Mouse (Mus musculus): ENCODE measurements around the gene Ankrd11. TPM values are rescaled to one million over a fixed set of nuclear protein-coding genes. Genes with fewer than 3 reads are reported as not detected.

Ankrd11 gene
- total RNA-seq, 2 experiments from 2014 or later, result 63.7 to 73.0 TPM

GRCm38 (mm10) chr8:122844161-122844560, 197.9 kb downstream of the Ankrd11 start:
- intact Hi-C loops (cut with DNase I), result no loop called here
- no peak for DNase-seq (ENCODE audit: low spot score)

GRCm38 (mm10) chr8:122836696-122837095, 205.4 kb downstream of the Ankrd11 start:
- intact Hi-C loops (cut with DNase I), result loop anchor here (5.0 to 10.0 kb wide), 2 partner anchors 231 to 368 kb away; no protein-coding TSS in a partner anchor
- DNase-seq (ENCODE audit: low spot score), result no peak

- DNase-seq (ENCODE audit: low spot score), result no peak
- intact Hi-C loops (cut with DNase I), result loop anchor here (5.0 to 10.0 kb wide), 2 partner anchors 231 to 369 kb away; no protein-coding TSS in a partner anchor
These were observed 205.9 kb downstream of the Ankrd11 start for GRCm38 (mm10) chr8:122836199-122836598.

GRCm38 (mm10) chr8:122834971-122835370, 207.1 kb downstream of the Ankrd11 start:
- DNase-seq (ENCODE audit: low spot score), result peak; percentile 18
- intact Hi-C loops (cut with DNase I), result loop anchor here (5.0 to 10.0 kb wide), 2 partner anchors 232 to 370 kb away; no protein-coding TSS in a partner anchor

GRCm38 (mm10) chr8:122834416-122834815, 207.7 kb downstream of the Ankrd11 start:
- intact Hi-C loops (cut with DNase I), result loop anchor here (10.0 kb wide), 1 partner anchor 370 kb away; no protein-coding TSS in a partner anchor

More at GRCm38 (mm10) chr8:122834416-122834815, 207.7 kb downstream of the Ankrd11 start:
- no peak for DNase-seq (ENCODE audit: low spot score)

Other genes starting within 250 kb of the Ankrd11 start
- not detected for gene Cdh15, start 194.3 kb downstream of the Ankrd11 start, total RNA-seq (2021)
- gene Spg7, start 20.7 kb upstream of the Ankrd11 start, total RNA-seq (2021), result 10 to 100 TPM; 77.4 to 78.7 TPM
- gene Rpl13, start 60.1 kb upstream of the Ankrd11 start, total RNA-seq (2021), result 100 to 1,000 TPM; 426 to 434 TPM
- gene Cpne7, start 75.1 kb upstream of the Ankrd11 start, total RNA-seq (2021), result under 1 TPM; 0.36 to 0.39 TPM
- 1 to 10 TPM in 1 of 2 experiments, under 1 TPM in 1; 0.56 to 1.1 TPM for gene Sult5a1, start 116.0 kb upstream of the Ankrd11 start, total RNA-seq (2021)
- 10 to 100 TPM; 29.6 to 30.7 TPM for gene Dpep1, start 144.0 kb upstream of the Ankrd11 start, total RNA-seq (2021)
- gene Chmp1a, start 170.5 kb upstream of the Ankrd11 start, total RNA-seq (2021), result 10 to 100 TPM; 57.1 to 68.6 TPM
- 10 to 100 TPM; 30.2 to 30.6 TPM for gene Spata33, start 170.6 kb upstream of the Ankrd11 start, total RNA-seq (2021)
- 10 to 100 TPM; 22.7 to 24.3 TPM for gene Cdk10, start 182.6 kb upstream of the Ankrd11 start, total RNA-seq (2021)
- gene Spata2l, start 194.0 kb upstream of the Ankrd11 start, total RNA-seq (2021), result 1 to 10 TPM; 5.9 to 6.8 TPM
- 10 to 100 TPM; 11.9 to 12.1 TPM for gene Zfp276, start 211.9 kb upstream of the Ankrd11 start, total RNA-seq (2021)
- 10 to 100 TPM; 29.9 to 31.2 TPM for gene Vps9d1, start 212.1 kb upstream of the Ankrd11 start, total RNA-seq (2021)

Data from heart, postnatal 25 days (tissue).